Comparison of ENCODE assay signal across 25 mouse cellular contexts in genomic region chr2:84402713-84403112, GRCm38 (mm10).
"Had no signal": no experiment of that assay in that cellular context is flagged by ENCODE, and none has a peak within 500 bp of the region (broad histone marks: within the 10 kb centered on the region; RNA-seq: fewer than 3 reads in every experiment).

No protein-coding gene starts in this region.

- H3K4me1 ChIP-seq: heart, embryonic 10.5 days; heart, embryonic 12.5 days; hindbrain, embryonic 10.5 days; hindbrain, embryonic 12.5 days; intestine, embryonic 15.5 days; limb, embryonic 13.5 days; limb, embryonic 15.5 days had no signal

- H3K9me3 ChIP-seq: heart, embryonic 10.5 days; heart, embryonic 12.5 days; hindbrain, embryonic 10.5 days; hindbrain, embryonic 12.5 days; intestine, embryonic 15.5 days; limb, embryonic 13.5 days; limb, embryonic 15.5 days had no signal

- H3K4me2 ChIP-seq: heart, embryonic 12.5 days; hindbrain, embryonic 12.5 days; hindbrain, embryonic 14.5 days; intestine, embryonic 15.5 days; limb, embryonic 13.5 days; limb, embryonic 15.5 days had no signal

- H3K9ac ChIP-seq: heart, embryonic 12.5 days; hindbrain, embryonic 12.5 days; hindbrain, embryonic 14.5 days; intestine, embryonic 15.5 days; limb, embryonic 13.5 days; limb, embryonic 15.5 days had no signal

- H3K36me3 ChIP-seq: heart, embryonic 10.5 days; heart, embryonic 12.5 days; hindbrain, embryonic 10.5 days; hindbrain, embryonic 12.5 days; intestine, embryonic 15.5 days; limb, embryonic 13.5 days; limb, embryonic 15.5 days had no signal

- H3K27me3 ChIP-seq: heart, embryonic 12.5 days; hindbrain, embryonic 12.5 days; intestine, embryonic 15.5 days; limb, embryonic 13.5 days; limb, embryonic 15.5 days had no signal

- H3K4me3 ChIP-seq: gastrocnemius, adult 2 months; heart, embryonic 10.5 days; heart, embryonic 12.5 days; hindbrain, embryonic 10.5 days; hindbrain, embryonic 12.5 days; intestine, embryonic 15.5 days; layer of hippocampus, adult 2 months; limb, embryonic 13.5 days; limb, embryonic 15.5 days had no signal

- H3K27ac ChIP-seq: gastrocnemius, adult 2 months; heart, embryonic 10.5 days; hindbrain, embryonic 10.5 days; hindbrain, embryonic 12.5 days; hindbrain, embryonic 14.5 days; intestine, embryonic 15.5 days; layer of hippocampus, adult 2 months; limb, embryonic 13.5 days; limb, embryonic 15.5 days had no signal

- DNase-seq: gastrocnemius, adult 2 months; gastrocnemius, postnatal 10 days; gastrocnemius, postnatal 25 days; heart, adult 18-20 months; heart, postnatal 10 days; heart, postnatal 4 days; kidney, adult 18-20 months; kidney, adult 8-10 months; kidney, postnatal 10 days; kidney, postnatal 25 days; kidney, postnatal 4 days; layer of hippocampus, postnatal 36 days; left cerebral cortex, postnatal 4 days had no signal

- ATAC-seq: hindbrain, embryonic 16.5 days; inflammation-experienced regulatory T-cells, adult 6 months; intestine, embryonic 15.5 days; intestine, postnatal 0 days had no signal
